In genomic region chr7:82838414-82838813, GRCm38 (mm10) we compare ENCODE assay signal across 21 mouse cellular contexts. TPM values are rescaled to one million over a fixed set of nuclear protein-coding genes. Genes with fewer than 3 reads are reported as not detected.
DNase-seq lines count a peak whose midpoint lies in the region; ATAC-seq and TF ChIP-seq lines count a peak whose summit lies in the region.
"Had no signal": no experiment of that assay in that cellular context is flagged by ENCODE, and none has a peak within 500 bp of the region (broad histone marks: within the 10 kb centered on the region; RNA-seq: fewer than 3 reads in every experiment).

No protein-coding gene starts in this region.

- H3K9me3 ChIP-seq in forebrain, embryonic 15.5 days = no peaks in the 10 kb centered on the region
- H3K9me3 ChIP-seq in forebrain, embryonic 14.5 days (replicated peaks; ENCODE audit: control insufficient read depth, low read length) = no peaks in the 10 kb centered on the region
- no peaks in the 10 kb centered on the region for H3K9me3 ChIP-seq in lung, embryonic 14.5 days (ENCODE audit: low read depth, low read length)
- H3K9me3 ChIP-seq in embryonic facial prominence, embryonic 15.5 days (replicated peaks) = no peaks in the 10 kb centered on the region
- H3K9me3 ChIP-seq: heart, embryonic 13.5 days; limb, embryonic 10.5 days; neural tube, embryonic 12.5 days had no signal

- peaks cover 17% of the 10 kb centered on the region for H3K4me1 ChIP-seq in forebrain, embryonic 15.5 days
- peaks cover 2% of the 10 kb centered on the region for H3K4me1 ChIP-seq in forebrain, embryonic 14.5 days (ENCODE audit: control insufficient read depth, insufficient read depth, low read length)
- peaks cover 3% of the 10 kb centered on the region; the same call in 1 of the 2 replicates for H3K4me1 ChIP-seq in lung, embryonic 14.5 days (ENCODE audit: insufficient read depth)
- H3K4me1 ChIP-seq in embryonic facial prominence, embryonic 15.5 days = peaks cover 13% of the 10 kb centered on the region
- H3K4me1 ChIP-seq in heart, adult 2 months (ENCODE audit: control insufficient read depth, insufficient read depth, low read length) = no peaks in the 10 kb centered on the region

- H3ac ChIP-seq in myocyte (ENCODE audit: control insufficient read depth, insufficient read length) = no peak overlapping the region

- no peak for TF ChIP-seq EP300 in heart, adult 2 months (IDR thresholded peaks at IDR 0.05; ENCODE audit: insufficient read depth, low read depth, low read length)

- intact Hi-C loops in heart, adult 2 months (cut with DNase I) = no loop called here

- no peaks in the 10 kb centered on the region for H3K79me2 ChIP-seq in myocyte (ENCODE audit: control insufficient read depth, insufficient read depth)
- H3K79me2 ChIP-seq in heart, adult 2 months (replicated peaks; ENCODE audit: control insufficient read depth, insufficient read depth, low read length) = no peaks in the 10 kb centered on the region

- 0 out of 2 replicates have a peak overlapping the region, but pooled peaks have one; percentile 52 for H3K27ac ChIP-seq in forebrain, embryonic 15.5 days (replicated peaks)
- no peak overlapping the region for H3K27ac ChIP-seq in forebrain, embryonic 14.5 days (ENCODE audit: low read depth, low read length)
- peak overlapping the region; percentile 69 for H3K27ac ChIP-seq in lung, embryonic 14.5 days (ENCODE audit: low read depth)
- H3K27ac ChIP-seq in embryonic facial prominence, embryonic 15.5 days (replicated peaks) = 0 out of 2 replicates have a peak overlapping the region, but pooled peaks have one; percentile 48
- H3K27ac ChIP-seq in heart, adult 2 months = no peak overlapping the region
- H3K27ac ChIP-seq: gastrocnemius, adult 2 months; heart, embryonic 13.5 days; hindbrain, postnatal 0 days; limb, embryonic 10.5 days; neural tube, embryonic 12.5 days had no signal

- H3K9ac ChIP-seq in forebrain, embryonic 15.5 days (replicated peaks) = no peak overlapping the region
- no peak overlapping the region for H3K9ac ChIP-seq in forebrain, embryonic 14.5 days (ENCODE audit: low read length)
- no peak overlapping the region for H3K9ac ChIP-seq in lung, embryonic 14.5 days
- H3K9ac ChIP-seq in embryonic facial prominence, embryonic 15.5 days = no peak overlapping the region
- H3K9ac ChIP-seq in heart, adult 2 months (ENCODE audit: low read depth, low read length) = no peak overlapping the region
- H3K9ac ChIP-seq: forebrain, postnatal 0 days; heart, embryonic 13.5 days; neural tube, embryonic 12.5 days had no signal

- 0 out of 2 replicates have a peak, but pooled peaks have one; percentile 2 for ATAC-seq in forebrain, embryonic 15.5 days (replicated peaks)
- no peak for ATAC-seq in forebrain, embryonic 14.5 days
- ATAC-seq in lung, embryonic 14.5 days (ENCODE audit: insufficient read depth) = no peak; the same call in none of the 2 replicates
- no peak for ATAC-seq in embryonic facial prominence, embryonic 15.5 days (ENCODE audit: insufficient number of reproducible peaks, low FRiP score, low TSS enrichment, low read depth)
- ATAC-seq: hindbrain, postnatal 0 days had no signal

- no peak for TF ChIP-seq POLR2A in myocyte (IDR thresholded peaks at IDR 0.05; ENCODE audit: insufficient read length, low read depth)
- TF ChIP-seq POLR2A in heart, adult 2 months (IDR thresholded peaks at IDR 0.05; ENCODE audit: insufficient read depth, low read depth, low read length) = no peak

- H3K36me3 ChIP-seq in forebrain, embryonic 15.5 days = no peaks in the 10 kb centered on the region
- no peaks in the 10 kb centered on the region for H3K36me3 ChIP-seq in forebrain, embryonic 14.5 days (ENCODE audit: control insufficient read depth, insufficient read depth, low read length)
- no peaks in the 10 kb centered on the region for H3K36me3 ChIP-seq in lung, embryonic 14.5 days (ENCODE audit: insufficient read depth)
- H3K36me3 ChIP-seq in embryonic facial prominence, embryonic 15.5 days = no peaks in the 10 kb centered on the region
- no peaks in the 10 kb centered on the region for H3K36me3 ChIP-seq in myocyte (ENCODE audit: control insufficient read depth, insufficient read depth)
- H3K36me3 ChIP-seq in heart, adult 2 months (ENCODE audit: control insufficient read depth, insufficient read depth, low read length) = no peaks in the 10 kb centered on the region
- H3K36me3 ChIP-seq: heart, embryonic 13.5 days; limb, embryonic 10.5 days; neural tube, embryonic 12.5 days had no signal

- no peak for DNase-seq in forebrain, embryonic 14.5 days (ENCODE audit: low spot score)
- DNase-seq in lung, embryonic 14.5 days = no peak
- no peak for DNase-seq in lung, postnatal 4 days
- no peak for DNase-seq in urinary bladder, postnatal 4 days (ENCODE audit: low spot score in 2 of 2)
- DNase-seq in heart, adult 2 months = no peak
- DNase-seq: cerebellum, adult 8-10 months; gastrocnemius, adult 2 months; kidney, adult 8-10 months; kidney, postnatal 25 days; right cerebral cortex, postnatal 4 days; thymus, postnatal 36 days had no signal

- H3K27me3 ChIP-seq in forebrain, embryonic 15.5 days = no peaks in the 10 kb centered on the region
- H3K27me3 ChIP-seq in forebrain, embryonic 14.5 days (replicated peaks; ENCODE audit: control insufficient read depth, insufficient read depth, low read length) = no peaks in the 10 kb centered on the region
- no peaks in the 10 kb centered on the region for H3K27me3 ChIP-seq in lung, embryonic 14.5 days (ENCODE audit: insufficient read depth, low read length)
- H3K27me3 ChIP-seq in embryonic facial prominence, embryonic 15.5 days = no peaks in the 10 kb centered on the region
- no peaks in the 10 kb centered on the region for H3K27me3 ChIP-seq in myocyte (ENCODE audit: control insufficient read depth, insufficient read depth, insufficient read length)
- no peaks in the 10 kb centered on the region for H3K27me3 ChIP-seq in heart, adult 2 months (ENCODE audit: control insufficient read depth, insufficient read depth, low read length)
- H3K27me3 ChIP-seq: CH12.LX; heart, embryonic 13.5 days; neural tube, embryonic 12.5 days had no signal

- TF ChIP-seq CTCF in lung, embryonic 14.5 days (IDR thresholded peaks at IDR 0.05; ENCODE audit: low read depth) = no peak
- TF ChIP-seq CTCF in heart, adult 2 months (IDR thresholded peaks at IDR 0.05) = no peak

- H3K4me2 ChIP-seq in forebrain, embryonic 15.5 days (replicated peaks) = no peak overlapping the region
- H3K4me2 ChIP-seq in forebrain, embryonic 14.5 days (ENCODE audit: low read length) = no peak overlapping the region
- no peak overlapping the region for H3K4me2 ChIP-seq in lung, embryonic 14.5 days
- H3K4me2 ChIP-seq in embryonic facial prominence, embryonic 15.5 days (replicated peaks) = no peak overlapping the region
- H3K4me2 ChIP-seq in myocyte (ENCODE audit: low read depth) = peak overlapping the region; percentile 32
- H3K4me2 ChIP-seq: heart, embryonic 13.5 days; liver, embryonic 11.5 days; neural tube, embryonic 12.5 days had no signal

- no peak overlapping the region for H3K4me3 ChIP-seq in forebrain, embryonic 15.5 days
- H3K4me3 ChIP-seq in forebrain, embryonic 14.5 days (ENCODE audit: low read depth, low read length) = no peak overlapping the region
- no peak overlapping the region for H3K4me3 ChIP-seq in lung, embryonic 14.5 days (ENCODE audit: low read depth, low read length)
- H3K4me3 ChIP-seq in embryonic facial prominence, embryonic 15.5 days (replicated peaks) = no peak overlapping the region
- H3K4me3 ChIP-seq in myocyte = no peak overlapping the region
- H3K4me3 ChIP-seq in heart, adult 2 months = no peak overlapping the region
- H3K4me3 ChIP-seq: gastrocnemius, adult 2 months; heart, embryonic 13.5 days; limb, embryonic 10.5 days; neural tube, embryonic 12.5 days had no signal

- WGBS in forebrain, embryonic 15.5 days = 65% methylated on average over 1 of the region's 1 CpGs
- WGBS in forebrain, embryonic 14.5 days = 53% methylated on average over 1 of the region's 1 CpGs
- WGBS in lung, embryonic 14.5 days = 35% methylated on average over 1 of the region's 1 CpGs
- 47% methylated on average over 1 of the region's 1 CpGs for WGBS in embryonic facial prominence, embryonic 15.5 days
- 36% methylated on average over 1 of the region's 1 CpGs for WGBS in heart, adult 2 months

TF ChIP-seq in myocyte, 11 proteins besides CTCF, POLR2A, EP300 and RAD21:
- no peak for TF ChIP-seq CEBPB (IDR thresholded peaks at IDR 0.05; ENCODE audit: insufficient read depth, poor library complexity, severe bottlenecking)
- TF ChIP-seq POLR2AphosphoS2 (IDR thresholded peaks at IDR 0.05; ENCODE audit: insufficient read length, low read depth) = no peak
- TF ChIP-seq MYOD1 (IDR thresholded peaks at IDR 0.05; ENCODE audit: control insufficient read depth in 1 of 3, insufficient read length in 2 of 3, low read depth in 2 of 3) = no peak
- no peak for TF ChIP-seq TCF3 (IDR thresholded peaks at IDR 0.05; ENCODE audit: insufficient read length, low read depth)

RNA-seq across cellular contexts. Expression of gene Mex3b, which starts 28.7 kb away (rescaled TPM):
- polyA plus RNA-seq in forebrain, embryonic 15.5 days (2015; fragmentation: Nextera tagmentation; extraction: Ambion mirVana) = 50.2 and 51.2 TPM in 2 replicates
- 53.1 and 54.2 TPM in 2 replicates for polyA plus RNA-seq in forebrain, embryonic 14.5 days (2014; fragmentation: Nextera tagmentation; extraction: Ambion mirVana)
- polyA plus RNA-seq in lung, embryonic 14.5 days (2014; fragmentation: Nextera tagmentation; extraction: Ambion mirVana) = 17.4 and 17.6 TPM in 2 replicates
- 16.9 and 17.2 TPM in 2 replicates for polyA plus RNA-seq in embryonic facial prominence, embryonic 15.5 days (2015; fragmentation: Nextera tagmentation; extraction: Ambion mirVana)
- polyA plus RNA-seq in myocyte (2012; fragmentation: generic; extraction: Trizol) = 9.9 TPM
- total RNA-seq in heart, adult 2 months (2021) = 1 to 10 TPM; 1.4 TPM
- 1.7 and 2.1 TPM in 2 replicates for polyA plus RNA-seq in heart, adult 2 months (2012; rRNA removed)

Comparison
In these comparisons a context has a peak if more than half of its experiments do, and no peak if none do; other contexts are left out.
1. H3K27ac ChIP-seq: peak in forebrain, embryonic 15.5 days (single experiment), lung, embryonic 14.5 days (single experiment) and embryonic facial prominence, embryonic 15.5 days (single experiment); none in forebrain, embryonic 14.5 days (single experiment) and heart, adult 2 months (single experiment).